Mouse (Mus musculus): ENCODE measurements around the gene Enox1. TPM values are rescaled to one million over a fixed set of nuclear protein-coding genes. Genes with fewer than 3 reads are reported as not detected.
"Not testable (repeated sequence)": the region's sequence is repeated elsewhere in the genome, so short reads cannot be mapped to it uniquely, and the experiment has no call there.

Enox1 gene
- polyA plus RNA-seq (2015; fragmentation: Nextera tagmentation; extraction: Ambion mirVana): 0.13 and 0.25 TPM in 2 replicates

DNA sequence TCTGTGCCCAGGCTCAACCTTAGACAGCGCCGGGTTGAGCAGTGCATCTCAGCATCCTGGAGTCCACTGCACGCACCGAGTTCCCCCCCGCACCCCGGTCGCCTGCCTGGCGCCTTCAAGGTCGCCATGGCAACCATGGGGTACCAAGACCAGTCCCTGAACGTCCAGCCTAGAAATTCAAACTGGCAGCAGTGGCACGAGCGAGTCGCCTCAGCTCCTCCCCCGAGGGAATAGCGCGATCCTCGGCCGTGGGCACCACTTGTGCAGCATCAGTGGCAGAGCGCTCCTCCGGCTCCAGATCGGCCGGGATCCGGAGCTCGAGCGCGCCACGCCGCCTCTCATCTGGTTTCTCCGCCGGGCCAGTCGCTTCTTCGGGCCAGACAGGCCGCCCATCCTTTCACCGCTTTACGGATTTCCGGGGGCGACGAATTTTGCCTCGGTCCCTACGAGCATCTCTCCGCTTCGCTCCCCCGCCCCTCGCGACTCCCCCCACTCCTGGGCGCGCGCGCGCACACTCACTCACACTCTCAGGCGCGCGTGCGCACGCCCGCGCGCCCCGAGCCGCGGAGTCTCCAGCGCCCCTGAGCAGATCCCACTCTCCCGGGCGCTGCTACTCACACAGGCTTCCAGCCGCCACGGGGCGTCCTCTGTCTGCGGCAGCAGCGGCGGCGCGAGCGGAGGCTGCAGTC lies at the start of gene Enox1:
Enox1 (plus strand) TSS at position 542 of the 689 bp plus-strand sequence.
- ATAC-seq (ENCODE audit: low read depth): no peak
- no peaks in the 10 kb centered on the region; the same call in 1 of the 2 replicates for H3K4me1 ChIP-seq (ENCODE audit: control insufficient read depth, low read depth, low read length)
- no peak within 1 kb of the TSS for H3K9ac ChIP-seq (ENCODE audit: low read depth, low read length)
- H3K4me2 ChIP-seq (ENCODE audit: low read depth, low read length): peak within 1 kb of the TSS; percentile 61
- 1% methylated on average over 73 of the region's 73 CpGs for WGBS (ENCODE audit: insufficient replicate concordance)
- no peaks in the 10 kb centered on the region for H3K36me3 ChIP-seq (ENCODE audit: control insufficient read depth, insufficient read depth)
- no peaks in the 10 kb centered on the region for H3K9me3 ChIP-seq (replicated peaks; ENCODE audit: control insufficient read depth, low read length)
- H3K4me3 ChIP-seq (ENCODE audit: low read depth, low read length): peak within 1 kb of the TSS; percentile 52
- peaks cover 41% of the 10 kb centered on the region for H3K27me3 ChIP-seq (ENCODE audit: control insufficient read depth, insufficient read depth, low read depth, low read length)
- no peak within 1 kb of the TSS for H3K27ac ChIP-seq (ENCODE audit: low read length)

GRCm38 (mm10) chr14:77110622-77111021 lies 45.9 kb upstream of the Enox1 start:
- not testable (repeated sequence) for H3K4me3 ChIP-seq (ENCODE audit: low read depth, low read length); ATAC-seq (ENCODE audit: low read depth); H3K9me3 ChIP-seq (replicated peaks; ENCODE audit: control insufficient read depth, low read length); H3K4me2 ChIP-seq (ENCODE audit: low read depth, low read length); H3K4me1 ChIP-seq (ENCODE audit: control insufficient read depth, low read depth, low read length); H3K27me3 ChIP-seq (ENCODE audit: control insufficient read depth, insufficient read depth, low read depth, low read length); H3K36me3 ChIP-seq (ENCODE audit: control insufficient read depth, insufficient read depth); H3K9ac ChIP-seq (ENCODE audit: low read depth, low read length); H3K27ac ChIP-seq (ENCODE audit: low read length)
- WGBS (ENCODE audit: insufficient replicate concordance): 58% methylated on average over 5 of the region's 5 CpGs

GRCm38 (mm10) chr14:77130612-77131011 lies 26.0 kb upstream of the Enox1 start:
- ATAC-seq (ENCODE audit: low read depth): no peak
- Histone ChIP-seq H3K4me1 (ENCODE audit: control insufficient read depth, low read depth, low read length) (no peaks in the 10 kb centered on the region), H3K9me3 (replicated peaks; ENCODE audit: control insufficient read depth, low read length) (no peaks in the 10 kb centered on the region), H3K36me3 (ENCODE audit: control insufficient read depth, insufficient read depth) (no peaks in the 10 kb centered on the region), H3K4me2 (ENCODE audit: low read depth, low read length) (no peak overlapping the region), H3K27me3 (ENCODE audit: control insufficient read depth, insufficient read depth, low read depth, low read length) (no peaks in the 10 kb centered on the region), H3K9ac (ENCODE audit: low read depth, low read length) (no peak overlapping the region), H3K27ac (ENCODE audit: low read length) (no peak overlapping the region), H3K4me3 (ENCODE audit: low read depth, low read length) (no peak overlapping the region)
- WGBS (ENCODE audit: insufficient replicate concordance): 40% methylated on average over 5 of the region's 5 CpGs

DNA sequence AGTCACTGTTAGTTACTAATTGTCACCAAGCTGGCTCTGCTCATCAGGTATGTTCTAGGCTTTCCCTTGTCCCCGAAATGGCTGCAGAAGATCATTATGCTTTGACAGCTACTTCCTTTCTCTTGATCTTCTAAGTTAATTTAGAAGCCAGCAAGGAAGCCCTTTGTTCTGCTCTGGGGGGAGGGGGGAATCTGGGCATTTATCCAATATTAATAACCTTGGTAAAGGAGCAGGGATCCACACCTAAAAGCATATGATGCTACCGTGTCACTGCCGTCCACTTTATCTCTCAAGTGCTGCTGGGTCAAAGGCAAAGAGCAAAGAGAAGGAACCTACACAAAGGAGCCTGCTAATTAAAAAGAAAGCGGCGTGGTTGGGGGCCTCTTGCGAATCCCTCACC lies 19.6 kb upstream of the Enox1 start:
- Histone ChIP-seq H3K27ac (ENCODE audit: low read length) (no peak overlapping the region), H3K9ac (ENCODE audit: low read depth, low read length) (no peak overlapping the region), H3K4me3 (ENCODE audit: low read depth, low read length) (no peak overlapping the region), H3K4me2 (ENCODE audit: low read depth, low read length) (no peak overlapping the region), H3K36me3 (ENCODE audit: control insufficient read depth, insufficient read depth) (no peaks in the 10 kb centered on the region), H3K4me1 (ENCODE audit: control insufficient read depth, low read depth, low read length) (no peaks in the 10 kb centered on the region), H3K9me3 (replicated peaks; ENCODE audit: control insufficient read depth, low read length) (no peaks in the 10 kb centered on the region), H3K27me3 (ENCODE audit: control insufficient read depth, insufficient read depth, low read depth, low read length) (no peaks in the 10 kb centered on the region)
- WGBS (ENCODE audit: insufficient replicate concordance): 62% methylated on average over 6 of the region's 6 CpGs
- no peak for ATAC-seq (ENCODE audit: low read depth)

GRCm38 (mm10) chr14:77141324-77142282 lies 15.0 kb upstream of the Enox1 start:
- no peak overlapping the region for H3K4me3 ChIP-seq (ENCODE audit: low read depth, low read length)
- H3K27ac ChIP-seq (ENCODE audit: low read length): no peak overlapping the region
- 20% methylated on average over 16 of the region's 17 CpGs for WGBS (ENCODE audit: insufficient replicate concordance)
- no peaks in the 10 kb centered on the region for H3K4me1 ChIP-seq (ENCODE audit: control insufficient read depth, low read depth, low read length)
- no peak overlapping the region for H3K9ac ChIP-seq (ENCODE audit: low read depth, low read length)
- H3K4me2 ChIP-seq (ENCODE audit: low read depth, low read length): no peak overlapping the region
- no peak for ATAC-seq (ENCODE audit: low read depth)
- H3K36me3 ChIP-seq (ENCODE audit: control insufficient read depth, insufficient read depth): no peaks in the 10 kb centered on the region
- H3K9me3 ChIP-seq (replicated peaks; ENCODE audit: control insufficient read depth, low read length): no peaks in the 10 kb centered on the region
- H3K27me3 ChIP-seq (ENCODE audit: control insufficient read depth, insufficient read depth, low read depth, low read length): no peaks in the 10 kb centered on the region

DNA sequence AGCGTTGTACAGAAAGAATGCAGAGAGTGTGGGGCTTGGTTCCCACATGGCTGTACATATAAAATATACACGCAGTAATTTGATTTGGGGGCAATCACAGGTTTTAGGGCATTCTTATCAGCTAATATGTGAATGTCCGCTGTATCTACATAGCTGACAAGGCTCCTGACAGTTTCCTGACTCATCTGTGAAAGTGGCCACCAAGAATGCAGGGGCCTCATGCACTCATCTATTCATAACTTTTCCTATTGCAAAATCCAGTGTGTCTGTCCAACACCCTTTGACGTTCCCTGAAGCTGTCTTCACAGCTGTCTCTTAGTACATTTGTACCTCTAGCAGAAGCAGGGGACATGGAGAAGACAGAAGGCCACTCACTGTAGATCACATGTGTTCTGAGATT lies 11.5 kb upstream of the Enox1 start:
- H3K27me3 ChIP-seq (ENCODE audit: control insufficient read depth, insufficient read depth, low read depth, low read length): no peaks in the 10 kb centered on the region
- WGBS (ENCODE audit: insufficient replicate concordance): 34% methylated on average over 4 of the region's 4 CpGs
- no peak overlapping the region for H3K27ac ChIP-seq (ENCODE audit: low read length)
- no peak overlapping the region for H3K9ac ChIP-seq (ENCODE audit: low read depth, low read length)
- H3K4me3 ChIP-seq (ENCODE audit: low read depth, low read length): no peak overlapping the region
- no peaks in the 10 kb centered on the region for H3K9me3 ChIP-seq (replicated peaks; ENCODE audit: control insufficient read depth, low read length)
- H3K4me1 ChIP-seq (ENCODE audit: control insufficient read depth, low read depth, low read length): no peaks in the 10 kb centered on the region
- H3K4me2 ChIP-seq (ENCODE audit: low read depth, low read length): no peak overlapping the region
- no peaks in the 10 kb centered on the region for H3K36me3 ChIP-seq (ENCODE audit: control insufficient read depth, insufficient read depth)
- no peak for ATAC-seq (ENCODE audit: low read depth)

DNA sequence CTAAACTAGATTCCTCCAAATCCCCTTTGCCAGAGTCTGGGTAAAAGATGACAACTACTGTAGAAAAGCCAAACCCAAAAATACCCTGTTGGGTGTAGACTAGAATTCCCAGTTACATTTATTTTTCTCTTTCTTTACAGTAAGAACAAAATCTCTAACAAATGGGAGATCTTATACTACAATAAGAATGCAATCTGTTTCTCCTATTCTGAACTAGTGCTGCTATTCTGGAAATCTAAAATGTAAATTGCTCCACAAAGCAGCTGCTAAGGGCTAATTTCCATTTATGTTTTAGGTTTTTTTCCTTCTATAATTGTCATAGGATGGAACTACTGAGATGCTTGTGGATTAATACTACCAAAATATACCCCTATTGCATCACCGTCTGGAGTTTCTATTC lies 8.9 kb upstream of the Enox1 start:
- no peaks in the 10 kb centered on the region for H3K36me3 ChIP-seq (ENCODE audit: control insufficient read depth, insufficient read depth)
- H3K4me3 ChIP-seq (ENCODE audit: low read depth, low read length): no peak overlapping the region
- no peaks in the 10 kb centered on the region for H3K27me3 ChIP-seq (ENCODE audit: control insufficient read depth, insufficient read depth, low read depth, low read length)
- H3K9me3 ChIP-seq (replicated peaks; ENCODE audit: control insufficient read depth, low read length): no peaks in the 10 kb centered on the region
- H3K9ac ChIP-seq (ENCODE audit: low read depth, low read length): no peak overlapping the region
- 78% methylated on average over 1 of the region's 1 CpGs for WGBS (ENCODE audit: insufficient replicate concordance)
- H3K4me2 ChIP-seq (ENCODE audit: low read depth, low read length): no peak overlapping the region
- no peaks in the 10 kb centered on the region for H3K4me1 ChIP-seq (ENCODE audit: control insufficient read depth, low read depth, low read length)
- H3K27ac ChIP-seq (ENCODE audit: low read length): no peak overlapping the region
- no peak for ATAC-seq (ENCODE audit: low read depth)

DNA sequence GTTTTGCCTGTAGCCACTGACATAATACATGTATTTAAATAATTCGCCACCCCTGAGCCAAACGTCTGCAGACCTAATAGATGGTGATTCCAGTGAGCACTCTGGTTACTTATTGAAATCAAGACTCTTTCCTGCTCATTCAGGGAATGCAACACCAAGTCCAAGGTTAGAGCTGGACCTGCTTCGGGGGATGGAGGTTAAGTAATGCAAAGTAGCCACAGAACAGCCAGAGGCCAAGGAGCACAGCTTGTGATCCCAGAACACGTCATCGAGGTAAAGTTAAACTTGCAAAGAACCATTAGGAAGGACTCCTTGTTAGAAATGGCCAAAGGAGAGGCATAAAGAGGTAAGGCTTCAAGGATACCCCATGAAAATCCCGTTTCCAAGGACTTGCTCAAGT lies 6.0 kb upstream of the Enox1 start:
- ATAC-seq (ENCODE audit: low read depth): no peak
- no peak overlapping the region for H3K9ac ChIP-seq (ENCODE audit: low read depth, low read length)
- no peak overlapping the region for H3K4me3 ChIP-seq (ENCODE audit: low read depth, low read length)
- no peaks in the 10 kb centered on the region for H3K9me3 ChIP-seq (replicated peaks; ENCODE audit: control insufficient read depth, low read length)
- no peaks in the 10 kb centered on the region for H3K4me1 ChIP-seq (ENCODE audit: control insufficient read depth, low read depth, low read length)
- WGBS (ENCODE audit: insufficient replicate concordance): 64% methylated on average over 6 of the region's 6 CpGs
- H3K4me2 ChIP-seq (ENCODE audit: low read depth, low read length): no peak overlapping the region
- peaks cover 7% of the 10 kb centered on the region for H3K27me3 ChIP-seq (ENCODE audit: control insufficient read depth, insufficient read depth, low read depth, low read length)
- no peaks in the 10 kb centered on the region for H3K36me3 ChIP-seq (ENCODE audit: control insufficient read depth, insufficient read depth)
- no peak overlapping the region for H3K27ac ChIP-seq (ENCODE audit: low read length)

- no peak for ATAC-seq (ENCODE audit: low read depth)
- Histone ChIP-seq H3K4me3 (ENCODE audit: low read depth, low read length) (no peak overlapping the region), H3K4me1 (ENCODE audit: control insufficient read depth, low read depth, low read length) (no peaks in the 10 kb centered on the region), H3K27me3 (ENCODE audit: control insufficient read depth, insufficient read depth, low read depth, low read length) (peaks cover 16% of the 10 kb centered on the region), H3K36me3 (ENCODE audit: control insufficient read depth, insufficient read depth) (no peaks in the 10 kb centered on the region), H3K27ac (ENCODE audit: low read length) (no peak overlapping the region), H3K9ac (ENCODE audit: low read depth, low read length) (no peak overlapping the region), H3K4me2 (ENCODE audit: low read depth, low read length) (no peak overlapping the region), H3K9me3 (replicated peaks; ENCODE audit: control insufficient read depth, low read length) (no peaks in the 10 kb centered on the region)
- 69% methylated on average over 7 of the region's 7 CpGs for WGBS (ENCODE audit: insufficient replicate concordance)
Measured at GRCm38 (mm10) chr14:77151431-77151830, 5.1 kb upstream of the Enox1 start.

All from liver, embryonic 16.5 days (tissue).